ENCODE assay signal across 17 mouse cellular contexts in the genomic region with DNA sequence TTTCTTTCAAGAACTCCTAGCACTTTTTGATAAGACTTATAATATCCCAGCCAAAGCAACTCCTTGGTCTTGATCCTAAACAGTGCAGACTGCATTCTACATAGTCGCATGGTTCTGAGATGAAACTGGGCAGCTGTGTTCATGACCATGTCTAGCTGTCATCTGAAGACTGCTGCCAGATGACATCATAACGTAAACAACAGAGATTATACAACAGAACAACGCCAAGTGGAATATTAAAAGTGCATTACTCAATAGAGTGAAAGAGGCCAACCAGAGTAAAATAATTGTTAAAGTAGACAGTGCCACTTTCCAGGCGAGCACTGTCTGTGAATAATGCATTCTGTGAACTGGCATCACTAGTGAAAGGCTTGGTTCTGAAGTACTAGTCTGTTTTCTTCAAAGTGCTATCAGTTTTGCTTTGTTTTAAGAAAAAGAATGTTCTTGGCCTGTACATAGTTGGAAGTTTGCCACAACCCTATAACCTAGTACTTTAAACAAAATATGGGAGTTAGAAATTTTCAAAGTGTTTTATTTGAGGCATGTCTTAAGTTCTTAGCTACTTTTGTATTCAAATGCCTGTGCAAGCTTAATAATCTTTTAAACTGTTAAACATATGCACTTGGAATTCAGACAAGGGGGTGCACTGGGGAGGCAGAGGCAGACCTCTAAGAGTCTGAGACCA. TPM values are rescaled to one million over a fixed set of nuclear protein-coding genes. Genes with fewer than 3 reads are reported as not detected.
DNase-seq lines count a peak whose midpoint lies in the region; ATAC-seq and TF ChIP-seq lines count a peak whose summit lies in the region.
"Had no signal": no experiment of that assay in that cellular context is flagged by ENCODE, and none has a peak within 500 bp of the region (broad histone marks: within the 10 kb centered on the region; RNA-seq: fewer than 3 reads in every experiment).

No protein-coding gene starts in this region.

- H3K4me2 ChIP-seq in heart, embryonic 12.5 days, result no peak overlapping the region
- H3K4me2 ChIP-seq in heart, embryonic 11.5 days, result no peak overlapping the region
- no peak overlapping the region for H3K4me2 ChIP-seq in intestine, embryonic 14.5 days (ENCODE audit: low read length)
- peak overlapping the region; percentile 19 for H3K4me2 ChIP-seq in myocyte (ENCODE audit: low read depth)
- H3K4me2 ChIP-seq in midbrain, embryonic 15.5 days, result no peak overlapping the region
- H3K4me2 ChIP-seq: embryonic facial prominence, embryonic 13.5 days; forebrain, embryonic 15.5 days; limb, embryonic 13.5 days had no signal

- H3K4me3 ChIP-seq in heart, embryonic 12.5 days, result no peak overlapping the region
- H3K4me3 ChIP-seq in heart, embryonic 11.5 days (ENCODE audit: low read depth, low read length), result no peak overlapping the region
- H3K4me3 ChIP-seq in intestine, embryonic 14.5 days (ENCODE audit: low read depth, low read length), result no peak overlapping the region
- H3K4me3 ChIP-seq in myocyte, result no peak overlapping the region
- H3K4me3 ChIP-seq in layer of hippocampus, adult 2 months, result no peak overlapping the region
- no peak overlapping the region for H3K4me3 ChIP-seq in hindbrain, embryonic 10.5 days
- no peak overlapping the region for H3K4me3 ChIP-seq in midbrain, embryonic 15.5 days
- H3K4me3 ChIP-seq: embryonic facial prominence, embryonic 13.5 days; forebrain, embryonic 15.5 days; limb, embryonic 13.5 days had no signal

- no peak overlapping the region for H3ac ChIP-seq in myocyte (ENCODE audit: control insufficient read depth, insufficient read length)

- 57% methylated on average over 4 of the region's 4 CpGs for WGBS in heart, embryonic 12.5 days
- 57% methylated on average over 4 of the region's 4 CpGs for WGBS in heart, embryonic 11.5 days (ENCODE audit: insufficient replicate concordance)
- WGBS in intestine, embryonic 14.5 days, result 32% methylated on average over 4 of the region's 4 CpGs
- WGBS in hindbrain, embryonic 10.5 days, result 83% methylated on average over 4 of the region's 4 CpGs
- 81% methylated on average over 4 of the region's 4 CpGs for WGBS in midbrain, embryonic 15.5 days

- peaks cover 56% of the 10 kb centered on the region for H3K36me3 ChIP-seq in heart, embryonic 12.5 days
- H3K36me3 ChIP-seq in heart, embryonic 11.5 days (ENCODE audit: control insufficient read depth, insufficient read depth, low read length), result no peaks in the 10 kb centered on the region
- peaks cover 9% of the 10 kb centered on the region; the same call in 1 of the 2 replicates for H3K36me3 ChIP-seq in intestine, embryonic 14.5 days (ENCODE audit: control insufficient read depth, insufficient read depth, low read length)
- H3K36me3 ChIP-seq in myocyte (ENCODE audit: control insufficient read depth, insufficient read depth), result peaks cover 8% of the 10 kb centered on the region
- peaks cover 19% of the 10 kb centered on the region for H3K36me3 ChIP-seq in hindbrain, embryonic 10.5 days
- H3K36me3 ChIP-seq in midbrain, embryonic 15.5 days (replicated peaks), result peaks cover 20% of the 10 kb centered on the region; the same call in 1 of the 2 replicates

- 0 out of 2 replicates have a peak, but pooled peaks cover 7% of the 10 kb centered on the region for H3K4me1 ChIP-seq in heart, embryonic 12.5 days (replicated peaks)
- H3K4me1 ChIP-seq in heart, embryonic 11.5 days (ENCODE audit: control insufficient read depth, insufficient read depth, low read length), result no peaks in the 10 kb centered on the region
- H3K4me1 ChIP-seq in intestine, embryonic 14.5 days (replicated peaks; ENCODE audit: control insufficient read depth, insufficient read depth, low read length), result no peaks in the 10 kb centered on the region
- no peaks in the 10 kb centered on the region for H3K4me1 ChIP-seq in hindbrain, embryonic 10.5 days (replicated peaks)
- no peaks in the 10 kb centered on the region for H3K4me1 ChIP-seq in midbrain, embryonic 15.5 days
- H3K4me1 ChIP-seq: embryonic facial prominence, embryonic 13.5 days; forebrain, embryonic 15.5 days; limb, embryonic 13.5 days had no signal

- no peaks in the 10 kb centered on the region for H3K27me3 ChIP-seq in heart, embryonic 12.5 days (replicated peaks)
- no peaks in the 10 kb centered on the region for H3K27me3 ChIP-seq in heart, embryonic 11.5 days (ENCODE audit: control insufficient read depth, insufficient read depth, low read length)
- H3K27me3 ChIP-seq in intestine, embryonic 14.5 days (replicated peaks; ENCODE audit: control insufficient read depth, insufficient read depth, low read length), result no peaks in the 10 kb centered on the region
- H3K27me3 ChIP-seq in myocyte (ENCODE audit: control insufficient read depth, insufficient read depth, insufficient read length), result no peaks in the 10 kb centered on the region
- H3K27me3 ChIP-seq in hindbrain, embryonic 10.5 days (ENCODE audit: insufficient read depth, poor library complexity, severe bottlenecking), result no peaks in the 10 kb centered on the region
- H3K27me3 ChIP-seq in midbrain, embryonic 15.5 days (replicated peaks), result no peaks in the 10 kb centered on the region
- H3K27me3 ChIP-seq: embryonic facial prominence, embryonic 13.5 days; forebrain, embryonic 15.5 days; limb, embryonic 13.5 days had no signal

- no peaks in the 10 kb centered on the region for H3K9me3 ChIP-seq in heart, embryonic 12.5 days (replicated peaks)
- H3K9me3 ChIP-seq in heart, embryonic 11.5 days (replicated peaks; ENCODE audit: control insufficient read depth, low read length), result no peaks in the 10 kb centered on the region
- no peaks in the 10 kb centered on the region for H3K9me3 ChIP-seq in intestine, embryonic 14.5 days (ENCODE audit: control insufficient read depth, low read length)
- H3K9me3 ChIP-seq in hindbrain, embryonic 10.5 days, result no peaks in the 10 kb centered on the region
- H3K9me3 ChIP-seq in midbrain, embryonic 15.5 days, result no peaks in the 10 kb centered on the region
- H3K9me3 ChIP-seq: embryonic facial prominence, embryonic 13.5 days; forebrain, embryonic 15.5 days; limb, embryonic 13.5 days had no signal

- H3K79me2 ChIP-seq in myocyte (ENCODE audit: control insufficient read depth, insufficient read depth), result no peaks in the 10 kb centered on the region

- TF ChIP-seq CTCF in layer of hippocampus, adult 2 months (conservative IDR thresholded peaks at IDR 0.05), result no peak

- no peak for TF ChIP-seq POLR2A in myocyte (IDR thresholded peaks at IDR 0.05; ENCODE audit: insufficient read length, low read depth)

- ATAC-seq in heart, embryonic 12.5 days (ENCODE audit: insufficient number of reproducible peaks, low FRiP score), result peak; percentile 39; the same call in 1 of the 2 replicates
- no peak for ATAC-seq in heart, embryonic 11.5 days (replicated peaks; ENCODE audit: insufficient number of reproducible peaks, low FRiP score, low TSS enrichment)
- 0 out of 2 replicates have a peak, but pooled peaks have one; percentile 55 for ATAC-seq in intestine, embryonic 14.5 days (replicated peaks; ENCODE audit: low FRiP score, low TSS enrichment, low read depth)
- ATAC-seq in midbrain, embryonic 15.5 days (replicated peaks), result no peak
- ATAC-seq: forebrain, embryonic 15.5 days; hindbrain, postnatal 0 days had no signal

- DNase-seq in adipocyte (ENCODE audit: low spot score), result peak; percentile 92
- no peak for DNase-seq in intestine, embryonic 14.5 days (ENCODE audit: low spot score)
- DNase-seq in layer of hippocampus, adult 2 months (ENCODE audit: low spot score in 2 of 2), result no peak
- no peak for DNase-seq in hindbrain, embryonic 10.5 days (ENCODE audit: low spot score)
- DNase-seq: adrenal gland, adult 2 months; cerebellum, postnatal 25 days; kidney, postnatal 14 days; right cerebral cortex, postnatal 14 days; thymus, postnatal 36 days had no signal

- H3K9ac ChIP-seq in heart, embryonic 12.5 days, result no peak overlapping the region
- no peak overlapping the region for H3K9ac ChIP-seq in heart, embryonic 11.5 days (ENCODE audit: low read depth, low read length)
- no peak overlapping the region for H3K9ac ChIP-seq in intestine, embryonic 14.5 days (ENCODE audit: low read length)
- no peak overlapping the region for H3K9ac ChIP-seq in midbrain, embryonic 15.5 days
- H3K9ac ChIP-seq: embryonic facial prominence, embryonic 13.5 days; forebrain, embryonic 15.5 days; limb, embryonic 13.5 days had no signal

- H3K27ac ChIP-seq in heart, embryonic 12.5 days (ENCODE audit: poor library complexity, severe bottlenecking), result peak overlapping the region; percentile 74; the same call in 1 of the 2 replicates
- no peak overlapping the region for H3K27ac ChIP-seq in heart, embryonic 11.5 days (ENCODE audit: low read depth, low read length)
- H3K27ac ChIP-seq in intestine, embryonic 14.5 days (ENCODE audit: low read depth), result peak overlapping the region; percentile 29; the same call in 1 of the 2 replicates
- no peak overlapping the region for H3K27ac ChIP-seq in layer of hippocampus, adult 2 months
- no peak overlapping the region for H3K27ac ChIP-seq in hindbrain, embryonic 10.5 days
- no peak overlapping the region for H3K27ac ChIP-seq in midbrain, embryonic 15.5 days
- H3K27ac ChIP-seq: embryonic facial prominence, embryonic 13.5 days; forebrain, embryonic 15.5 days; hindbrain, postnatal 0 days; limb, embryonic 13.5 days had no signal

TF ChIP-seq in myocyte, 11 proteins besides CTCF, POLR2A, EP300 and RAD21:
- peak; percentile 53 to 70 (median 55) for TF ChIP-seq MYOD1 (IDR thresholded peaks at IDR 0.05; ENCODE audit: control insufficient read depth in 1 of 3, insufficient read length in 2 of 3, low read depth in 2 of 3)
- TF ChIP-seq MAX (IDR thresholded peaks at IDR 0.05; ENCODE audit: low read depth), result peak; percentile 85
- TF ChIP-seq USF1 (IDR thresholded peaks at IDR 0.05; ENCODE audit: low read depth), result no peak
- TF ChIP-seq CEBPB (IDR thresholded peaks at IDR 0.05; ENCODE audit: insufficient read depth, poor library complexity, severe bottlenecking), result peak; percentile 94

RNA-seq across cellular contexts. Expression of a gene that starts 47.5 kb away (rescaled TPM):
- 4.1 and 5.5 TPM in 2 replicates for polyA plus RNA-seq in heart, embryonic 12.5 days (2016; fragmentation: Nextera tagmentation; extraction: Ambion mirVana)
- 3.5 and 3.7 TPM in 2 replicates for polyA plus RNA-seq in heart, embryonic 11.5 days (2014; fragmentation: Nextera tagmentation; extraction: Ambion mirVana)
- polyA plus RNA-seq in intestine, embryonic 14.5 days (2014; fragmentation: Nextera tagmentation; extraction: Ambion mirVana), result 38.1 TPM in 2 replicates
- 1.5 TPM for polyA plus RNA-seq in myocyte (2012; fragmentation: generic; extraction: Trizol)
- total RNA-seq in layer of hippocampus, adult 2 months (2021), result 10 to 100 TPM; 47.3 to 49.6 TPM
- polyA plus RNA-seq in hindbrain, embryonic 10.5 days (2016; fragmentation: Nextera tagmentation; extraction: Ambion mirVana), result 20.0 and 23.6 TPM in 2 replicates
- polyA plus RNA-seq in midbrain, embryonic 15.5 days (2015; fragmentation: Nextera tagmentation; extraction: Ambion mirVana), result 70.2 and 70.5 TPM in 2 replicates

Comparison
In these comparisons a context has a peak if more than half of its experiments do, and no peak if none do; other contexts are left out.
1. ATAC-seq: peak in heart, embryonic 12.5 days (single experiment) and intestine, embryonic 14.5 days (single experiment); none in heart, embryonic 11.5 days (single experiment) and midbrain, embryonic 15.5 days (single experiment).
2. H3K27ac ChIP-seq: peak in heart, embryonic 12.5 days (single experiment) and intestine, embryonic 14.5 days (single experiment); none in heart, embryonic 11.5 days (single experiment), layer of hippocampus, adult 2 months (single experiment), hindbrain, embryonic 10.5 days (single experiment) and midbrain, embryonic 15.5 days (single experiment).